Mouse (Mus musculus) leukemia stem cell, adult 10-12 weeks (primary cell): ENCODE measurements around the gene Gm15217. TPM values are rescaled to one million over a fixed set of nuclear protein-coding genes. Genes with fewer than 3 reads are reported as not detected.

Experiments
- polyA plus RNA-seq: library from polyadenylated mRNA; stranded (reverse); fragments of >175 nt; gene quantifications from 2 replicates; pipeline ENCODE4 v1.2.3, GENCODE M21; 2012; ENCODE audit warnings: low replicate concordance

Gm15217 gene
- polyA plus RNA-seq = not detected in 2 replicates

DNA sequence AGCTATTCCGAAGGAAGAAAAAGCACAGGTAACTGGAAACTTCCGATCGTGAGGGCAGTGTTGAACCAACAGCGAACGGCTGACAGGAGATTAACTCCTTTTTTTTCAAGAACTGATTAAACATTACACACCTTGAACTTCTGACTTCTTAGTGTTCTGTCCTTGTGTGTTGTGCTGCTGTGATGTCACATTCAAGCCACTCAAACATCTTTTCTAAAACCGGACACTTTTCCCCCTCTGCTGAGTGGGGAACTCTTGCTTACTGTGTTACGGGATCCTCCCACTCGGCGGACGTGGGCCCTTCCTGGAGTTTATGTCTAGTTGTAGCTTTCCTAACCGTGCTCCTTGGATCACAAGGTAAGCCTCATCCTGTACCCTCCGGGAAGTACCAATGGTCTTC is at the start of gene Gm15217:
Gene Gm15217 (plus strand): TSS at position 130 of the 400 bp plus-strand sequence.

DNA sequence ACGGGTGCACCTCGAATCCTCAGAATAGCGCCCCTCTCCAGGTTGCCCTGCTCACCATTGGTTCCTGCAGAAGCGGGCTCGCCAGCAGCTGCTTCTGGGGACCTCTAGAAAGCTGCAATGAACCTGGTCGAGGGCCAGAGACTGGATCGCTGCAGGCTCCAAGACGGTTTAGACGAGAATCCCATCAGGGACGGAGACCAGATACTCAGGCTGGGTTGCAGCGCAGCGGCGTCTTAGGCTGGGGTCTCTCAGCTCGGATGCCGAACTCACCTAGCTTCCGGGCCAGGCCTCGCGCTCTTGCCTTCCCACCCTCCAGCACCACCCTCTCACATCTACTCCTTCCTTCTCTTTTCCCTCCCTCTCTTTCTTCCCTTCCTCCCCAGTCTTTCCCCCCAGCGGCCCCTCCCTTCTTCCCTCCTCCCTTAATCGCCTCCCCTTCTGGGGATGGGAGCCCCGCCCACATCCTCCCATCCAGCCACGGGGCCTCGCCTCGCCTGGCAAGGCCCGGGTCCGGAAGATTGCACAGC is 11.1 kb downstream of the Gm15217 start, which contains the start of gene Bmp4:
Gene Bmp4 (minus strand): TSS at position 421 of the 527 bp plus-strand sequence.

Other genes with a start within 250 kb of the Gm15217 start
- 0.46 TPM in 1 of 2 replicates, not detected in the other for gene Bmp4, start 11.3 kb downstream of the Gm15217 start, polyA plus RNA-seq